Mouse (Mus musculus) ES-E14 (cell line): Measurements from ENCODE around the gene Ugt1a1.

ENCODE experiments used
- CHD2 ChIP-seq: IDR thresholded peaks from 2 replicates; pipeline ENCODE4 v1.6.1; 2014; ENCODE audit warnings: mild to moderate bottlenecking, low read depth, low read length, inconsistent platforms
- HCFC1 ChIP-seq: IDR thresholded peaks from 2 replicates; pipeline ENCODE4 v1.6.1; 2012; ENCODE audit warnings: low read length, inconsistent platforms, borderline replicate concordance; ENCODE audit not compliant: insufficient read depth
- MAFK ChIP-seq: IDR thresholded peaks from 2 replicates; pipeline ENCODE4 v1.6.1; 2014; ENCODE audit warnings: mild to moderate bottlenecking, low read depth, low read length, inconsistent platforms; ENCODE audit not compliant: insufficient read depth
- ZC3H11A ChIP-seq: IDR thresholded peaks from 2 replicates; pipeline ENCODE4 v1.6.1; 2012; ENCODE audit warnings: low read depth, mild to moderate bottlenecking, inconsistent platforms, low read length, borderline replicate concordance
- ZNF384 ChIP-seq: IDR thresholded peaks from 2 replicates; pipeline ENCODE4 v1.6.1; 2012; ENCODE audit warnings: low read depth, low read length, inconsistent platforms

DNA sequence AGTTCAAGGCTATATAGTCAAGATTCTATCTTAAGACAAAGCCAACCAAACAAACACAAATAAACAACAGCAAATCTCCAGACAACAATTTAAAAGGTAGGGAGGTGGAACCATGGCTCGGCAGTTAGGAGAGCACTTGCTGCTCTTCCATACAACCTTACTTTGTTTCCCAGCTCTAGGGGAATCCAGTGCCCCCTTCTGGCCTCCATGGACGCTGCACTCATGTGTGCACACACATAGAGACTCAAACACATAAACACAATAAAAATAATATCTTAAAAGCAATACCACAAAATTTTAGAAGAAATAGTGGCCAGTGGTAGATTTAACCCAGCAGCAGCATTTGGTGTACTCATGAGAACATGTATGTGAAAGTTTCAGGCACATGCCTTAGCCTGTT lies 5.4 kb downstream of the Ugt1a1 start:
- TF ChIP-seq ZNF384 = no peak
- no peak for TF ChIP-seq HCFC1
- no peak for TF ChIP-seq ZC3H11A
- TF ChIP-seq MAFK = no peak
- TF ChIP-seq CHD2 = no peak
